Mouse (Mus musculus) neural tube, embryonic 13.5 days (tissue): ENCODE results near the gene Krt90. TPM values are rescaled to one million over a fixed set of nuclear protein-coding genes. Genes with fewer than 3 reads are reported as not detected.

Experiments
- ATAC-seq: fragments of 200-750 bp; cut with Nextera tagmentation; 2 replicates; pipeline ENCODE4 v1.8.0; 2017; ENCODE audit warnings: low read depth, mild to moderate bottlenecking, moderate TSS enrichment, moderate library complexity
- H3K27ac ChIP-seq: fragments of 300-500 bp; sonication (generic); replicated peaks from 2 replicates; pipeline ENCODE4 v1.5.1; 2015; ENCODE audit warnings: moderate library complexity, mild to moderate bottlenecking, inconsistent platforms
- H3K27me3 ChIP-seq: fragments of 300-500 bp; sonication (generic); 2 replicates; pipeline ENCODE4 v1.6.1; 2015; ENCODE audit warnings: mild to moderate bottlenecking, inconsistent platforms
- H3K36me3 ChIP-seq: fragments of 300-500 bp; sonication (generic); 2 replicates; pipeline ENCODE4 v1.6.1; 2015; ENCODE audit warnings: mild to moderate bottlenecking, inconsistent platforms
- H3K4me1 ChIP-seq: fragments of 300-500 bp; sonication (generic); replicated peaks from 2 replicates; pipeline ENCODE4 v1.6.1; 2015; ENCODE audit warnings: inconsistent platforms
- H3K4me2 ChIP-seq: fragments of 300-500 bp; sonication (generic); 2 replicates; pipeline ENCODE4 v1.6.1; 2015; ENCODE audit warnings: inconsistent platforms, mild to moderate bottlenecking, moderate library complexity
- H3K4me3 ChIP-seq: fragments of 300-500 bp; sonication (generic); 2 replicates; pipeline ENCODE4 v1.5.1; 2015; ENCODE audit warnings: mild to moderate bottlenecking, inconsistent platforms
- H3K9ac ChIP-seq: fragments of 300-500 bp; sonication (generic); 2 replicates; pipeline ENCODE4 v1.6.1; 2015; ENCODE audit warnings: moderate library complexity, mild to moderate bottlenecking, inconsistent platforms
- H3K9me3 ChIP-seq: fragments of 300-500 bp; sonication (generic); 2 replicates; pipeline ENCODE4 v1.6.1; 2016; ENCODE audit warnings: inconsistent platforms
- WGBS: fragments of 180-500 bp; shearing (Covaris S2); methylation state at CpG from one replicate; pipeline ENCODE4 v1.1.7; 2015; 5-methylcytosine and 5-hydroxymethylcytosine counted together
- polyA plus RNA-seq: library from polyadenylated mRNA; unstranded; fragments of >200 nt; fragmentation: Nextera tagmentation; extraction: Ambion mirVana; gene quantifications from 2 replicates; pipeline ENCODE4 v1.2.1, GENCODE M21; 2015

The Krt90 gene
- 0.17 TPM in 1 of 2 replicates, not detected in the other for polyA plus RNA-seq

DNA sequence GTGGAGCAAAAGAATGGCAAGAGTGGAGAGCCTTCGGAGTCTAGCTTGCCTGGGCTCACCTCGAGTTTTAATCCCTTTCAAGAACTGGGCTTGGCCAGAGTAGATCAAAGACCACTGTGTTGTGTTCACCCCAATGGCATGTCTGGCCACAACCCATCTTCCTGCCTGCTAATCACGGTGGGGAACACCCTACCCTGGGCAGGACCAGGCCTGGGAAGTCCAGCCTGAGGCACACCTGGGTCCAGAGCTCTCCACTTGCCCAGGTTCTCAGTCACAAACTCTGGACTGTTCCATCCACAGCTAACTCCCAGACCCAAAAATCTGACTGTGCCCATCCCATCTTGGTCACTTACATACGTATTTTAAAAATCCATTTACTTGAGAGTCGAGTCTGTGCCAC, at the start of gene Krt90:
Krt90 (minus strand) TSS at position 101 of the 400 bp plus-strand sequence.
- Histone ChIP-seq H3K27ac (no peak within 1 kb of the TSS), H3K4me3 (no peak within 1 kb of the TSS), H3K4me2 (no peak within 1 kb of the TSS), H3K4me1 (peaks cover 8% of the 10 kb centered on the region), H3K36me3 (no peaks in the 10 kb centered on the region), H3K9ac (no peak within 1 kb of the TSS), H3K9me3 (no peaks in the 10 kb centered on the region), H3K27me3 (no peaks in the 10 kb centered on the region)
- no peak for ATAC-seq
- WGBS: 79% methylated on average over 5 of the region's 5 CpGs

DNA sequence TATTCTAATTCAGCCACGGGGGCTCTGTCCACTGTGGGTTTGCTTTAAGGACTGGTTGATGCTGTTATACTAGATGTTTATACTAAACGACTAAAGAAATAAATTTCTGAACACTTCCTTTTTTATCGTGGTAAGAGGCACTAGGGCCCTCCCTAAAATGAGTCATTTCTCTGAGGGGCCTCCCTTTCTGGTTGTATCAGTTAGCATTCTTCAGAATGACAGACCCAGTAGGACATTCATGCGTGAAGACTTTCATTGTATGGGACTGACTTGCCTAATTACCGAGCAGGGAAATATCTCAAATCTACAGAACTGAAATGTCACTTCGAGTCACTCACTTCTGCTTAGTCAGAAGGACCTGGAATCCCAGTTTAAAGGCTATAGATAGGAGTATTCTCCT, 36.4 kb upstream of the Krt90 start:
- 71% methylated on average over 6 of the region's 6 CpGs for WGBS
- no peaks in the 10 kb centered on the region for H3K4me1 ChIP-seq
- H3K4me2 ChIP-seq: no peak overlapping the region
- ATAC-seq: no peak
- no peak overlapping the region for H3K27ac ChIP-seq
- no peaks in the 10 kb centered on the region for H3K27me3 ChIP-seq
- 0 out of 2 replicates have a peak, but pooled peaks cover 3% of the 10 kb centered on the region for H3K9me3 ChIP-seq
- no peaks in the 10 kb centered on the region for H3K36me3 ChIP-seq
- no peak overlapping the region for H3K9ac ChIP-seq
- H3K4me3 ChIP-seq: no peak overlapping the region

DNA sequence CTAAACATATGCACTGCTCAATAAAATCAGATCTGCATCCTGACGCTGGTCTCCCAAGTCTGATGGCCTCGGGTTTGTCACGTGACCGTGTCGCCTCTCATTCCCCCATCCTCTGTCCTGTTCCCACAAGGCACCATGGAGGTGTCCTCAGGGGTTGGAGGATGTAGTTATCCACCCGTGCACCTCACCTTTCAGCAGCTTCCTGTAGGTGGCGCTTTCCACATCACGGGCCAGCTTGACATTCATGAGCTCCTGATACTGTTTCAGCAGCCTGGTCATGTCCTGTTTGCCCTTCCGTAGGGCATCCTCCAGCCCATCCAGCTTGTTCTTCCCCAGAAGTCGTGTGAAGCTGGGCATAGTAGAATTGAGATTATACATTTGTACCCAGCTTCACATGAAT, 25.5 kb upstream of the Krt90 start:
- Histone ChIP-seq H3K27ac (no peak overlapping the region), H3K27me3 (no peaks in the 10 kb centered on the region), H3K36me3 (no peaks in the 10 kb centered on the region), H3K9me3 (no peaks in the 10 kb centered on the region), H3K9ac (no peak overlapping the region), H3K4me1 (no peaks in the 10 kb centered on the region), H3K4me3 (no peak overlapping the region), H3K4me2 (no peak overlapping the region)
- 83% methylated on average over 10 of the region's 10 CpGs for WGBS
- no peak for ATAC-seq

DNA sequence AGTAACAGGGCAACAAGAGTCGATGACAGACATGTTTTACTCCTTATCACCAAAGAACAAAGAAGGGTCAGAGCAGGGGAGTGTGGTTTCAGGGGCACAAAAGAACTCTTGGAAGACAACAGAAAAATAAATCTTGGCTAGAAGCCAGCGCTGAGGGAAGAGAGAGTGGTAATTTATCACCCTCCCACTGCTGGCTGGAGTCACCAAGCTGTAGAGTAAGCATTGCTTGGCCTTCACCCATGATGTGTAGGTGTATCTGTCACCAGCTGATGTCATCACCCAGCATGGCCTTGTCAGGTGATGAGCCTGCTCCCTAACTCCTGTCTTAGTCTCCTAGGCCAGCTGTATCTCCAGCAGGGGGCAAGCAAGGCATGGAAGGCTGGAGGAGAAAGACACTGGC, 21.7 kb upstream of the Krt90 start:
- H3K4me2 ChIP-seq: no peak overlapping the region
- 30% methylated on average over 2 of the region's 2 CpGs for WGBS
- H3K9me3 ChIP-seq: no peaks in the 10 kb centered on the region
- H3K4me1 ChIP-seq: no peaks in the 10 kb centered on the region
- H3K27me3 ChIP-seq: no peaks in the 10 kb centered on the region
- no peak overlapping the region for H3K4me3 ChIP-seq
- no peaks in the 10 kb centered on the region for H3K36me3 ChIP-seq
- no peak overlapping the region for H3K9ac ChIP-seq
- ATAC-seq: no peak
- no peak overlapping the region for H3K27ac ChIP-seq

DNA sequence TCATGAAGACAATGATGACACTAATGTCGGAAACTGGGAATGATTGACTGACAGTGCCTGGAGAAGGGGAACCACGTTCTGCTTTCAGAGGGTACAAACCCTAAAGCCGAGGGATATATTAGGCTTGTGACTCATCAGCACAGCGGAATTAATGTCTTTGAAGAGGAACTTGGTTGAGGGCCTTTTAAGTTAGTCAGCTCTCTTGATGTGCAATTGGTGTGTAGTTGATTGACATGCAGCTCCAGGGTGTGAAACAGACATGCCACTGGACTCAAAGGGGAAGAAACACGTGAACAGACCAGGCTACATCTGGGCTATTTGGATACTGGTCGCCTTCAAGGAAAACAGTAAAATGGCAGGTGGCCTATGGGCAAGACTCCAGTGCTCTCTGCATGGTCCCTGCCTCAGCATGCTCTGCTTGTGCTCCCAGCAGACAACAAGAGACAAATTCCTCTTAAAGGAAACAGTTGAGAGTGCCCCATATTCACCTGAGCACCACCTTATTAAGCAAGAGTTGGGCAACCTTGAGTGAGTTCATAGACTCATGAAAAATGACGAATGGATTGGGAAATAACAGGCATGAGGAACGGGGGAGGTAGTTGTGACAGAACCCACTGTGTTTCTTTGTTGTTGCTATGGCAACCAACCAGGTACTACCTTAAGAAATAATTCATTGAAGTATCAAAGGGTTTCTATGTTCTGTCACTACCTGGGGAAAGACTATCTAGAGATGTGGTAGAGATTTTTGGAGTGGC, 20.6 kb upstream of the Krt90 start:
- Histone ChIP-seq H3K4me1 (no peaks in the 10 kb centered on the region), H3K4me3 (no peak overlapping the region), H3K4me2 (no peak overlapping the region), H3K27me3 (no peaks in the 10 kb centered on the region), H3K36me3 (no peaks in the 10 kb centered on the region), H3K9me3 (no peaks in the 10 kb centered on the region), H3K9ac (no peak overlapping the region), H3K27ac (no peak overlapping the region)
- ATAC-seq: no peak
- 83% methylated on average over 8 of the region's 8 CpGs for WGBS

DNA sequence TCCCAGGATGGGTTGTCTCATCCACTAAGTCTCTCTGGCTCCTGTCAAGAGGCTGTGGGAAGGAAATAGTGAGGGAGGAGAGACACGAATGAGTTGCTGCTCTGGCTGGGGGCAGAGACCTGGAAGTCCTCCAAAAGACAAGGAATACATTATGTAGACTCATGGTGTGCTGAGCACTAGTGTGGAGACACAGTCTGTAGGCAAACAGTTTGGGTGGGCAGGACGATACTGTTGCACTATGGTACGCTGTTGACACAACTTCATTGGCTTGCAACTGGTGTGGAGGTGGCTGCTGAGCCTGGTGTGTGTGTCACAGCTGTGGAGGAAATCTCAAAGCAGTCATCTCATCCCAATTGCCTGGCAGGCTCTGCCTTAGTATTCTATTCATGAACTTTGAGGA, 19.0 kb upstream of the Krt90 start:
- Histone ChIP-seq H3K4me3 (no peak overlapping the region), H3K36me3 (no peaks in the 10 kb centered on the region), H3K9ac (no peak overlapping the region), H3K9me3 (no peaks in the 10 kb centered on the region), H3K27me3 (no peaks in the 10 kb centered on the region), H3K4me2 (no peak overlapping the region), H3K4me1 (no peaks in the 10 kb centered on the region), H3K27ac (no peak overlapping the region)
- WGBS: 88% methylated on average over 3 of the region's 3 CpGs
- no peak for ATAC-seq

DNA sequence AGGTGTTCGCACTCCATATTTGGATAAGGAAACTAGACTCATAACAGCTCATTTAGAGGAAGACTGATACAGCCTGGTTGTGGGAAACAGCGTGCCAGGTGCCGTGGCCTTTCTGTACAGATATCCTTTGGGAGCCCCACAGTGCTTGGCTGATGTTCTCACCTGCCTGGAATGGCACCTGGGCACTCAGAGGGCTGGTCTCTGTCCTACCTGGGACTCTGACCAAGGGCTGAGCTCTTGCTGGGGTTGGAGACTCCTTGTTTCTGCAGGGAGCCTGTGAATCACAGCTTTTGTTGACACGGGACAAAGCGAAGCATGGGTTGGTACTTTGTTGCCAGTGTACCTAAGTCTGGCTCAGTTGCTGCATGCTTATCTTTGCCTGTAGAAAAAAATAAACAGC, 12.8 kb upstream of the Krt90 start:
- Histone ChIP-seq H3K36me3 (no peaks in the 10 kb centered on the region), H3K4me1 (no peaks in the 10 kb centered on the region), H3K9ac (no peak overlapping the region), H3K9me3 (no peaks in the 10 kb centered on the region), H3K4me2 (no peak overlapping the region), H3K27me3 (no peaks in the 10 kb centered on the region), H3K27ac (no peak overlapping the region), H3K4me3 (no peak overlapping the region)
- ATAC-seq: no peak
- 92% methylated on average over 5 of the region's 5 CpGs for WGBS

DNA sequence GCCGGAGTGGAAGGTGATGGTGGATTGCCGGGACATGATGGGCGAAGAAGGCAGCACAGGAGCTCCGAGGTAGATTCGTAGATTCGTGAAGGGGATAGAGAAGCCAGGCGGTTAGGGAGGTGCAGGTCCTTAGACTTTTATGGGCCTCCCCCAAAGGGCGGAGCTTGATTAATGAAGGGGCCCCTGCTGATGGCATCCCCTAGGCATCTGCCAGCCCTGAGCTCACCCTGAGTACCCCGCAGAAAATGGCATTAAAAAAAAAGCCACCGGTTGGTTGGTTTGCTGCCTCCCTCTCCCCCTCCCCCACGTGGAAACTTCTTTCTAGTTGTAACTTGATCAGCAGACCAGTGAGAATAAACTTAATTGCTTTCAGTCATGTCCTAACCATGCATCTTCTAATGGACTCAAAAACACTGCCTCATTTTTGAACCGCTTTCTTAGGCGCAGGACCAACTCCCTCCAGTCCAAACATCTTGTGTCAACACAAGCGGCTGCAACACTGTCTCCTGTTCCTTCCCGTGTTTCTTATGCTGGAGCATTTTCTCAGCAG, 11.1 kb upstream of the Krt90 start, which contains the start of gene Krt75:
Krt75 (minus strand) TSS at position 109 of the 550 bp plus-strand sequence.
- Histone ChIP-seq H3K9me3 (no peaks in the 10 kb centered on the region), H3K36me3 (no peaks in the 10 kb centered on the region)

DNA sequence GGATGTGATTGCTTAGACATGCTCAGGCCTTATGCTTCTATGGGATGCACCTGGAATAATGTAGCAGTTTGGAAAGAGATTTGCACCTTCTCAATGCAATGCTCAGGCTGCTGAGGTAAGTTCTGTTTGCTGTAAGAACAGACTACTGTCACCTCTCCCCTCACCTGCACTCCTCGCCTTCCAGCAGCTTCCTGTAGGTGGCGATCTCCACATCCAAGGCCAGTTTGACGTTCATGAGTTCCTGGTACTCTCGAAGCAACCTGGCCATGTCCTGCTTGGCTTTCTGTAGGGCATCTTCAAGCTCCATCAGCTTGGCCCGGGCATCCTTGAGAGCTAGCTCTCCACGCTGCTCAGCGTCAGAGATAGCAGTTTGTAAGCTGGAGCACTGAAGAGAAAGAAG, 5.0 kb upstream of the Krt90 start:
- H3K27ac ChIP-seq: no peak overlapping the region
- H3K9ac ChIP-seq: no peak overlapping the region
- no peaks in the 10 kb centered on the region for H3K4me1 ChIP-seq
- ATAC-seq: no peak
- H3K36me3 ChIP-seq: no peaks in the 10 kb centered on the region
- WGBS: 53% methylated on average over 7 of the region's 7 CpGs
- H3K27me3 ChIP-seq: no peaks in the 10 kb centered on the region
- no peak overlapping the region for H3K4me3 ChIP-seq
- no peaks in the 10 kb centered on the region for H3K9me3 ChIP-seq
- no peak overlapping the region for H3K4me2 ChIP-seq

More for the DNA sequence above, 11.1 kb upstream of the Krt90 start, which contains the start of gene Krt75:
- H3K4me2 ChIP-seq: no peak within 1 kb of the TSS
- H3K27me3 ChIP-seq: no peaks in the 10 kb centered on the region
- ATAC-seq: no peak
- H3K4me1 ChIP-seq: no peaks in the 10 kb centered on the region
- no peak within 1 kb of the TSS for H3K27ac ChIP-seq
- no peak within 1 kb of the TSS for H3K9ac ChIP-seq
- WGBS: 73% methylated on average over 15 of the region's 15 CpGs
- H3K4me3 ChIP-seq: no peak within 1 kb of the TSS

DNA sequence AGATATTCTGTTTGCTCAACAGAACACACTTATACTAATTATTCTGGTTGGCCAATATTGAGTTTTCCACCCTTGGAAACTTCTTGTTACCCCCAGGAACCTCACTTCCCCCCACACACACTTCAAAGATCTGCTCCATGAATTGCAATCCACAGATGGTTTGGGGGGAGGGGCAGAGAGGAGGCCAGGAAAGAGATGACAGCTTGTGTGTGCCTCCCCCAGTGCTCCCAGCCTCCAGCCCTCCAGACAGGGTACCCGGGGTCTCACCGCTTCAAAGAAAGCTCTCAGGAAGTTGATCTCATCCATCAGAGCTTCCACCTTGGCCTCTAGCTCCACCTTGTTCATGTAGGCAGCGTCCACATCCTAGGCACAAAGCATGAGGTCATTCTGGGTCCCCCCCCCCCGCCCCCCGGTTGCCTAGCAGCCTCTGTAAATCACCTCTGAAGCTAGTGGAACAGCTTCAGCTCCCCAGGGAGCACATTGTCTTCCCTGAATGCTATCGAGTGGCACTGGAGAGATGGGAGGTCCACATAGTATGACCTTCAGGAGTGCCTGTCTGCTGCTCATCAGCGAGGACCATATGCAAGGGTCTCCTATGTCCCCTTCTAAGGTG, 4.6 kb downstream of the Krt90 start:
- Histone ChIP-seq H3K27me3 (no peaks in the 10 kb centered on the region; the same call in 1 of the 2 replicates), H3K4me3 (no peak overlapping the region), H3K36me3 (no peaks in the 10 kb centered on the region), H3K27ac (no peak overlapping the region), H3K9ac (no peak overlapping the region), H3K4me1 (peaks cover 13% of the 10 kb centered on the region), H3K4me2 (no peak overlapping the region), H3K9me3 (no peaks in the 10 kb centered on the region)
- no peak for ATAC-seq
- WGBS: 2% methylated on average over 7 of the region's 7 CpGs

DNA sequence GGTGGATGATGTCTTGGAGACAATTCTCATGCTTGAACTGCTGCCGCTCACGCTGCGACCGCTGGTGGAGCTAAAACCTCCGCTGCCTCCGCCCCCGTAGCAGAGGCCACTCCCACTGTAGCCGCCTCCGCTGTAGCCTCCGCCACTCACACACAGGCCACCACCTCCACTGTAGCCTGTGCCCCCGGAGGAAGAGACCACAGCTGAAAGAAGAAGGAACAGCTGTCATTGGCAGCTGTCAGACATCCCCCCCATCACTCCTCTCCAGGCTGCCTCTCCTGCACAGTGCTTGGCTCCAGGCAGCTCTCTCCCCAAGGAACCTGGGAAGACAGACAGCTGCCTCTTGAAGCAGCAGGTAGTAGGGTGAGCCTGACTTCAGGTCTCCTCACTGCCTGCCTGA, 9.6 kb downstream of the Krt90 start:
- peak; percentile 77; the same call in 1 of the 2 replicates for ATAC-seq
- under 1% methylated on average over 11 of the region's 11 CpGs for WGBS
- Histone ChIP-seq H3K4me3 (no peak overlapping the region), H3K27me3 (peaks cover 12% of the 10 kb centered on the region), H3K36me3 (no peaks in the 10 kb centered on the region), H3K27ac (no peak overlapping the region), H3K4me2 (peak overlapping the region; percentile 44), H3K4me1 (peaks cover 16% of the 10 kb centered on the region), H3K9me3 (no peaks in the 10 kb centered on the region), H3K9ac (no peak overlapping the region)

DNA sequence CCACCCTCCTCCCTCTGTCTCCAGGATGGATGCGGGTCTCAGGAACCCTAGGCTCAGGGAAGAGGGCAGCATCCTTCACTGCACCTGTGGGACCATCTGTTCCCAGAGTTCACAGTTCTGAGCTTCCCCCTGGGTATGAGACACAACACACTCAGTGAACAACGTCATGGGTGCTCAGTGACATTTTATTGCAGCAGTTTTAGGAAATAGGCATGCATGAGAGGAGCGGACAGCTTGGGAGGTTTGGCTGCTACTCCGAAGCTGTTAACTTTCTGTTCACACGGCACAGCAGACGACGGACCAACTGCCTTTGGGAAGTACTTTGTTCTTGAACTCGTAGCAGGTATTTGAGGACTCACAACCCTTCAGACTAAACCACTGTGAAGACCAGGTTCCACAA, 10.6 kb downstream of the Krt90 start:
- peaks cover 10% of the 10 kb centered on the region for H3K4me1 ChIP-seq
- H3K27ac ChIP-seq: no peak overlapping the region
- peaks cover 12% of the 10 kb centered on the region for H3K27me3 ChIP-seq
- no peaks in the 10 kb centered on the region for H3K36me3 ChIP-seq
- H3K4me3 ChIP-seq: no peak overlapping the region
- ATAC-seq: no peak
- no peaks in the 10 kb centered on the region for H3K9me3 ChIP-seq
- H3K9ac ChIP-seq: no peak overlapping the region
- no peak overlapping the region for H3K4me2 ChIP-seq
- WGBS: 72% methylated on average over 8 of the region's 8 CpGs
